Mouse (Mus musculus): ENCODE data around the gene Eef1akmt3.
"Not testable (repeated sequence)": the region's sequence is repeated elsewhere in the genome, so short reads cannot be mapped to it uniquely, and the experiment has no call there.

Eef1akmt3 gene

GRCm38 (mm10) chr10:127070190-127071121 is 29.1 kb upstream of the Eef1akmt3 start, which contains the start of gene Tspan31:
Tspan31 (minus strand) TSS chr10:127070264.
- peak; percentile 84 for DNase-seq (ENCODE audit: low read depth, low spot score)

- no peak for DNase-seq (ENCODE audit: low read depth, low spot score)
These were observed 28.2 kb upstream of the Eef1akmt3 start for GRCm38 (mm10) chr10:127069281-127070189.

- DNase-seq (ENCODE audit: low read depth, low spot score) = no peak
These were observed 27.2 kb upstream of the Eef1akmt3 start for GRCm38 (mm10) chr10:127068360-127069038.

- DNase-seq (ENCODE audit: low read depth, low spot score) = no peak
These were observed 25.3 kb upstream of the Eef1akmt3 start for GRCm38 (mm10) chr10:127066519-127067018.

- no peak for DNase-seq (ENCODE audit: low read depth, low spot score)
These were observed 24.7 kb upstream of the Eef1akmt3 start for GRCm38 (mm10) chr10:127065981-127066380.

- DNase-seq (ENCODE audit: low read depth, low spot score) = no peak
These were observed 22.9 kb upstream of the Eef1akmt3 start for GRCm38 (mm10) chr10:127063913-127064870.

- DNase-seq (ENCODE audit: low read depth, low spot score) = peak; percentile 99
These were observed 22.0 kb upstream of the Eef1akmt3 start, which contains the start of gene Cdk4 for GRCm38 (mm10) chr10:127063239-127063872. Cdk4 (plus strand) TSS chr10:127063534.

GRCm38 (mm10) chr10:127062503-127062902 is 21.2 kb upstream of the Eef1akmt3 start:
- no peak for DNase-seq (ENCODE audit: low read depth, low spot score)

GRCm38 (mm10) chr10:127062101-127062500 is 20.8 kb upstream of the Eef1akmt3 start:
- not testable (repeated sequence) for DNase-seq (ENCODE audit: low read depth, low spot score)

- no peak for DNase-seq (ENCODE audit: low read depth, low spot score)
These were observed 20.2 kb upstream of the Eef1akmt3 start for GRCm38 (mm10) chr10:127061513-127061912.

- no peak for DNase-seq (ENCODE audit: low read depth, low spot score)
These were observed 19.8 kb upstream of the Eef1akmt3 start for GRCm38 (mm10) chr10:127061085-127061484.

GRCm38 (mm10) chr10:127059968-127060916 is 18.9 kb upstream of the Eef1akmt3 start, which contains the start of gene March9:
March9 (minus strand) TSS chr10:127060184.
- DNase-seq (ENCODE audit: low read depth, low spot score) = peak; percentile 90

- DNase-seq (ENCODE audit: low read depth, low spot score) = peak; percentile 59
These were observed 18.1 kb upstream of the Eef1akmt3 start for GRCm38 (mm10) chr10:127059174-127059967.

- no peak for DNase-seq (ENCODE audit: low read depth, low spot score)
These were observed 17.4 kb upstream of the Eef1akmt3 start for GRCm38 (mm10) chr10:127058708-127059107.

GRCm38 (mm10) chr10:127058161-127058560 is 16.8 kb upstream of the Eef1akmt3 start:
- DNase-seq (ENCODE audit: low read depth, low spot score) = peak; percentile 90

GRCm38 (mm10) chr10:127056490-127056889 is 15.2 kb upstream of the Eef1akmt3 start:
- DNase-seq (ENCODE audit: low read depth, low spot score) = no peak

- DNase-seq (ENCODE audit: low read depth, low spot score) = no peak
These were observed 14.1 kb upstream of the Eef1akmt3 start for GRCm38 (mm10) chr10:127055406-127055805.

All from CD4-positive, CD25-positive, alpha-beta regulatory T cell, adult 2 months (primary cell).